Mouse (Mus musculus): ENCODE measurements around the gene Gm17428. TPM values are rescaled to one million over a fixed set of nuclear protein-coding genes. Genes with fewer than 3 reads are reported as not detected.
"Not testable (repeated sequence)": the region's sequence is repeated elsewhere in the genome, so short reads cannot be mapped to it uniquely, and the experiment has no call there.

The Gm17428 gene
- polyA plus RNA-seq, 1 experiment from 2014 or later: not detected

DNA sequence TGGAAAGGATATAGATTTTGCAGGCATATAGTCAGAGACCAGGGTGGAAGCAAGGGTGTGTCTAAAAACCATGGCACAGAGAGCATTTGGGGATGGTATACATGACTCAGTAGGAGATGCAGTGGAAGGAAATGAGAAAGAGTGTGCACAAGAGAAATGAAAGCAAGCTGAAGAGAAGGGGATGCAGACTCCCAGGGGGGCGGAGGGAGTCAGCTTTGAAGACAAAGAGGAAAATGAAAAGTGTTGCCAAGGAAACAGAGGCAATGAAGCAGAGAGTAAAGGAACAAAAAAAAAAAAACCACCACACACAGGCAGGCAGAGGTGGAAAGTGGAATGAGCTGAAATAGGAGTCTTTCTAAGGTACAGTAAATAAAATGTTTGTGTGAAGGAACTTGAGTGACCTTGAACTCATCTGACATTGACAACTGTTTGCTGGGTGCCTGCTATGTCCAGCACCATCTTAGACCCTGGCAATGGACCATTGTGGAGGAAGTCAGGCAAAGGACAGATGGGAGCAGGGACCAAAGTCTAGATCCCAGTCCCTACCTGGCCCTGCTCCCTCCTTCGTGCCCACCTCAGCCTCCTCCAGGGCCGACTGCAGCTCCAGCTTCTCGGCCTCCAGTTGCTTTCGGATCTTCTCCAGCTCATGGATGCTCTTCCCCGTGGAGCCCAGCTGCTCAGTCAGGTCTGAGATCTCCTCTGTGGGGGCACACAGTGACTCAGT, 2.5 kb upstream of the Gm17428 start:
- no peak overlapping the region for H3K4me2 ChIP-seq (replicated peaks; ENCODE audit: low read depth)
- H3K4me3 ChIP-seq (ENCODE audit: low read depth, low read length): no peak overlapping the region
- H3K27me3 ChIP-seq (replicated peaks; ENCODE audit: control insufficient read depth, insufficient read depth, low read length): no peaks in the 10 kb centered on the region
- ATAC-seq: no peak
- no peak overlapping the region for H3K27ac ChIP-seq (ENCODE audit: low read depth, low read length)
- H3K36me3 ChIP-seq (ENCODE audit: control insufficient read depth, insufficient read depth): no peaks in the 10 kb centered on the region
- WGBS: 89% methylated on average over 6 of the region's 6 CpGs
- no peak overlapping the region for H3K9ac ChIP-seq (ENCODE audit: low read depth, low read length)
- TF ChIP-seq CTCF (IDR thresholded peaks at IDR 0.05; ENCODE audit: low read depth): no peak
- no peaks in the 10 kb centered on the region for H3K4me1 ChIP-seq (replicated peaks; ENCODE audit: control insufficient read depth, insufficient read depth, low read length)
- H3K9me3 ChIP-seq (ENCODE audit: control insufficient read depth): no peaks in the 10 kb centered on the region

DNA sequence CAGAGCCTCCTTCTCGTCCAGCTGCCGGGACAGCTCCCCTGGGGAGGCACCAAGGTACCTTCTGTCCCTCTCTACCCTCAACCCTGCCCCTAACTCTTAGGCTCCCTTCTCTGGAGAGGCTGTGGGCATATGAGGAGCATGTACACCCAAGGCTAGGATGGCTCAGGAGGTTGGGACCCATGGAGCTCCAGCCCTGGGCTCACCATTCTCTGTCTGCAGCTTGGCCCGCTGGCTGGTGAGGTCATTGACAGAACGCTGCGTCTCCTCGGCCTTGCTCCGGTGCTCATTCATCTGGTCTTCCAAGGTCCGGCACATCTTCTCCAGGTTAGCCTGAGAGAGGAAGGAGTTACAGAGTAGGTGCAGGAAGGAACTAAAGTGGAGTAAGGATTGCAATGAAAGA, 1.9 kb downstream of the Gm17428 start:
- no peak for ATAC-seq
- no peak overlapping the region for H3K4me2 ChIP-seq (replicated peaks; ENCODE audit: low read depth)
- 86% methylated on average over 8 of the region's 8 CpGs for WGBS
- H3K27ac ChIP-seq (ENCODE audit: low read depth, low read length): no peak overlapping the region
- H3K27me3 ChIP-seq (replicated peaks; ENCODE audit: control insufficient read depth, insufficient read depth, low read length): no peaks in the 10 kb centered on the region
- H3K9me3 ChIP-seq (ENCODE audit: control insufficient read depth): no peaks in the 10 kb centered on the region
- no peaks in the 10 kb centered on the region for H3K36me3 ChIP-seq (ENCODE audit: control insufficient read depth, insufficient read depth)
- H3K9ac ChIP-seq (ENCODE audit: low read depth, low read length): no peak overlapping the region
- no peak for TF ChIP-seq CTCF (IDR thresholded peaks at IDR 0.05; ENCODE audit: low read depth)
- no peaks in the 10 kb centered on the region for H3K4me1 ChIP-seq (replicated peaks; ENCODE audit: control insufficient read depth, insufficient read depth, low read length)
- no peak overlapping the region for H3K4me3 ChIP-seq (ENCODE audit: low read depth, low read length)

- WGBS: 93% methylated on average over 7 of the region's 7 CpGs
- Histone ChIP-seq H3K4me2 (replicated peaks; ENCODE audit: low read depth) (no peak overlapping the region), H3K36me3 (ENCODE audit: control insufficient read depth, insufficient read depth) (no peaks in the 10 kb centered on the region), H3K27ac (ENCODE audit: low read depth, low read length) (no peak overlapping the region), H3K9ac (ENCODE audit: low read depth, low read length) (no peak overlapping the region), H3K27me3 (replicated peaks; ENCODE audit: control insufficient read depth, insufficient read depth, low read length) (no peaks in the 10 kb centered on the region), H3K9me3 (ENCODE audit: control insufficient read depth) (no peaks in the 10 kb centered on the region), H3K4me1 (replicated peaks; ENCODE audit: control insufficient read depth, insufficient read depth, low read length) (no peaks in the 10 kb centered on the region), H3K4me3 (ENCODE audit: low read depth, low read length) (no peak overlapping the region)
- no peak for ATAC-seq
- TF ChIP-seq CTCF (IDR thresholded peaks at IDR 0.05; ENCODE audit: low read depth): no peak
Measured at GRCm38 (mm10) chr14:54981934-54982333, 5.2 kb downstream of the Gm17428 start.

DNA sequence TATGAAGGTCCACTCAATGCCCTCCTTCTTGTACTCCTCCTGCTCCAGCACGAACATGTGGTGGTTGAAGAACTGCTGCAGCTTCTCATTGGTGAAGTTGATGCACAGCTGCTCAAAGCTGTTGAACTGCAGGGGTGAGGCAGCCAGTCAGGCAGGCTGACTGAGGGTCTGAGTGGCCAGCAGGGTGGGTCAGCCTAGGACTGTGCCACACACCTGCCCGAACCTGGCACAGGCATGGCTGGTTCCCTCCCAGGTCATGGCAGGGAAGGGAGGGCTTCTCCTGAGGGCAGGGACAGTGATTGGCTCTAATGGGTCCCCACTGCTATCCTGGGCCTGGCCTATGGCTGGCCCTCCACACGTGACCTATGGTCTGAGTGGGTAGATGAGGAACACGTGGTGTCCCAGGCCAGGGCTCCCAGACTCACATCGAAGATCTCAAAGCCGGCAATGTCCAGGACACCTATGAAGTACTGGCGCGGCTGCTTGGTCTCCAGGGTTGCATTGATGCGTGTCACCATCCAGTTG, 11.7 kb downstream of the Gm17428 start:
- H3K36me3 ChIP-seq (ENCODE audit: control insufficient read depth, insufficient read depth); H3K4me2 ChIP-seq (replicated peaks; ENCODE audit: low read depth); ATAC-seq; H3K9me3 ChIP-seq (ENCODE audit: control insufficient read depth); H3K4me3 ChIP-seq (ENCODE audit: low read depth, low read length); H3K4me1 ChIP-seq (replicated peaks; ENCODE audit: control insufficient read depth, insufficient read depth, low read length); H3K27me3 ChIP-seq (replicated peaks; ENCODE audit: control insufficient read depth, insufficient read depth, low read length); H3K9ac ChIP-seq (ENCODE audit: low read depth, low read length); H3K27ac ChIP-seq (ENCODE audit: low read depth, low read length): not testable (repeated sequence)
- 91% methylated on average over 8 of the region's 9 CpGs for WGBS

- Histone ChIP-seq H3K4me3 (ENCODE audit: low read depth, low read length) (no peak overlapping the region), H3K36me3 (ENCODE audit: control insufficient read depth, insufficient read depth) (no peaks in the 10 kb centered on the region), H3K4me2 (replicated peaks; ENCODE audit: low read depth) (no peak overlapping the region), H3K9ac (ENCODE audit: low read depth, low read length) (no peak overlapping the region), H3K9me3 (ENCODE audit: control insufficient read depth) (no peaks in the 10 kb centered on the region), H3K4me1 (replicated peaks; ENCODE audit: control insufficient read depth, insufficient read depth, low read length) (no peaks in the 10 kb centered on the region), H3K27ac (ENCODE audit: low read depth, low read length) (no peak overlapping the region), H3K27me3 (replicated peaks; ENCODE audit: control insufficient read depth, insufficient read depth, low read length) (no peaks in the 10 kb centered on the region)
- WGBS: 90% methylated on average over 13 of the region's 13 CpGs
- no peak for TF ChIP-seq CTCF (IDR thresholded peaks at IDR 0.05; ENCODE audit: low read depth)
- ATAC-seq: no peak
Measured at GRCm38 (mm10) chr14:54988882-54989281, 12.1 kb downstream of the Gm17428 start.

DNA sequence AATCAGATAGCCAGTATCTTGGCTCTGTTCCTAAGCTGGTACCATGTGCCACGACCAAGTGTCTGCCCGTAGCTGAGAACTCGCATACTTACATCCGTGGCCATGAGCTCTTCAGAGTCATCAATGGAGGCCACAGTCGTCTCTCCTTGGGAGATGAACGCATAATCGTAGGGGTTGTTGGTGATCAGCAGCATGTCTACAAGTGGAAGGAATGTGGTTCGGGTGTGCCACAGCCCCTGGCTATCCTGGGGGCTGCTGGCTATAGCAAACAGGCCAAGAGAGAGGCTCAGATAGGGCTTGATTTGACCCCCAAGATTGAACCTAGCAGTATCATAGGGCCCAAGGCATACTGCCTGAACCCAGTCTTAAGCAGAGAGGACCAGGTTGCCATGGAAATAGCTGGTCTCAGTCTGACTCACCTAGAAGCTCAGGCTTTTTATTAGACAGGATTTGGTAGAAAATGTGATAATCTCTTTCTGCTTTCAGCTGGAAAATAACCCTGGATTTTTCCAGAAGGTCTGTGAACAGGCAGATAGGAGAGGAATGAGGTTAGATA, 13.2 kb downstream of the Gm17428 start:
- H3K4me2 ChIP-seq (replicated peaks; ENCODE audit: low read depth): no peak overlapping the region
- H3K9me3 ChIP-seq (ENCODE audit: control insufficient read depth): no peaks in the 10 kb centered on the region
- no peak for TF ChIP-seq CTCF (IDR thresholded peaks at IDR 0.05; ENCODE audit: low read depth)
- no peaks in the 10 kb centered on the region for H3K4me1 ChIP-seq (replicated peaks; ENCODE audit: control insufficient read depth, insufficient read depth, low read length)
- H3K9ac ChIP-seq (ENCODE audit: low read depth, low read length): no peak overlapping the region
- WGBS: 85% methylated on average over 8 of the region's 8 CpGs
- no peak overlapping the region for H3K27ac ChIP-seq (ENCODE audit: low read depth, low read length)
- ATAC-seq: no peak
- no peak overlapping the region for H3K4me3 ChIP-seq (ENCODE audit: low read depth, low read length)
- no peaks in the 10 kb centered on the region for H3K36me3 ChIP-seq (ENCODE audit: control insufficient read depth, insufficient read depth)
- H3K27me3 ChIP-seq (replicated peaks; ENCODE audit: control insufficient read depth, insufficient read depth, low read length): no peaks in the 10 kb centered on the region
